In genomic region chr17:86337076-86337475, GRCm38 (mm10) we compare ENCODE assay signal across 8 mouse cellular contexts.
DNase-seq lines count a peak whose midpoint lies in the region; ATAC-seq and TF ChIP-seq lines count a peak whose summit lies in the region.
"Had no signal": no experiment of that assay in that cellular context is flagged by ENCODE, and none has a peak within 500 bp of the region (broad histone marks: within the 10 kb centered on the region; RNA-seq: fewer than 3 reads in every experiment).

No protein-coding gene starts in this region.

- H3K27ac ChIP-seq in limb, embryonic 10.5 days = peak overlapping the region; percentile 59; the same call in 1 of the 2 replicates
- H3K27ac ChIP-seq in midbrain, embryonic 13.5 days = no peak overlapping the region

- H3K9me3 ChIP-seq in G1E (replicated peaks) = 0 out of 2 replicates have a peak, but pooled peaks cover 2% of the 10 kb centered on the region
- no peaks in the 10 kb centered on the region for H3K9me3 ChIP-seq in limb, embryonic 10.5 days (replicated peaks)
- H3K9me3 ChIP-seq in midbrain, embryonic 13.5 days = no peaks in the 10 kb centered on the region
- H3K9me3 ChIP-seq: stomach, embryonic 15.5 days had no signal

- H3K27me3 ChIP-seq in G1E (ENCODE audit: insufficient read depth, low read length) = peaks cover 9% of the 10 kb centered on the region
- H3K27me3 ChIP-seq in limb, embryonic 10.5 days (ENCODE audit: low read depth, poor library complexity, severe bottlenecking) = no peaks in the 10 kb centered on the region
- H3K27me3 ChIP-seq in midbrain, embryonic 13.5 days = no peaks in the 10 kb centered on the region
- H3K27me3 ChIP-seq: stomach, embryonic 15.5 days had no signal

- no peak overlapping the region for H3K4me3 ChIP-seq in G1E (ENCODE audit: low read depth, low read length)
- H3K4me3 ChIP-seq in limb, embryonic 10.5 days = no peak overlapping the region
- H3K4me3 ChIP-seq in midbrain, embryonic 13.5 days (replicated peaks) = no peak overlapping the region
- H3K4me3 ChIP-seq: stomach, embryonic 15.5 days had no signal

- WGBS in limb, embryonic 10.5 days = 67% methylated on average over 3 of the region's 3 CpGs
- WGBS in midbrain, embryonic 13.5 days = 77% methylated on average over 3 of the region's 3 CpGs

- no peak for TF ChIP-seq CTCF in G1E (IDR thresholded peaks at IDR 0.05; ENCODE audit: low read depth, low read length)

- H3K9ac ChIP-seq in midbrain, embryonic 13.5 days (replicated peaks) = no peak overlapping the region
- H3K9ac ChIP-seq: stomach, embryonic 15.5 days had no signal

- no peaks in the 10 kb centered on the region for H3K36me3 ChIP-seq in G1E (replicated peaks)
- H3K36me3 ChIP-seq in limb, embryonic 10.5 days = no peaks in the 10 kb centered on the region
- H3K36me3 ChIP-seq in midbrain, embryonic 13.5 days = no peaks in the 10 kb centered on the region
- H3K36me3 ChIP-seq: stomach, embryonic 15.5 days had no signal

- intact Hi-C loops in gastrocnemius, postnatal 14 days (cut with DNase I; ENCODE audit: low total_unique reads) = no loop called here

- 0 out of 2 replicates have a peak, but pooled peaks have one; percentile 15 for ATAC-seq in G1E (ENCODE audit: extremely low read depth, insufficient number of reproducible peaks, low FRiP score, poor library complexity, severe bottlenecking)
- peak; percentile 85 for ATAC-seq in common myeloid progenitor, adult 5-6 weeks (replicated peaks; ENCODE audit: low read depth, poor library complexity, severe bottlenecking)
- ATAC-seq in midbrain, embryonic 13.5 days = no peak

- no peak for DNase-seq in G1E (ENCODE audit: low spot score)
- no peak for DNase-seq in limb, embryonic 10.5 days (ENCODE audit: low spot score)
- peak; percentile 61 for DNase-seq in spleen, adult 12 weeks (ENCODE audit: low spot score)
- no peak for DNase-seq in gastrocnemius, postnatal 14 days
- DNase-seq in ovary, postnatal 10 days (ENCODE audit: low spot score) = no peak

- H3K4me2 ChIP-seq in midbrain, embryonic 13.5 days (replicated peaks) = no peak overlapping the region
- H3K4me2 ChIP-seq: stomach, embryonic 15.5 days had no signal

- H3K4me1 ChIP-seq in G1E (ENCODE audit: insufficient read depth, low read depth, low read length) = peaks cover 3% of the 10 kb centered on the region; the same call in 1 of the 2 replicates
- H3K4me1 ChIP-seq in limb, embryonic 10.5 days = peaks cover 24% of the 10 kb centered on the region
- H3K4me1 ChIP-seq in midbrain, embryonic 13.5 days (replicated peaks) = no peaks in the 10 kb centered on the region
- H3K4me1 ChIP-seq: stomach, embryonic 15.5 days had no signal
